In genomic region chr7:144895305-144896111, GRCm38 (mm10) we compare ENCODE assay signal across 8 mouse cellular contexts. TPM values are rescaled to one million over a fixed set of nuclear protein-coding genes. Genes with fewer than 3 reads are reported as not detected.
DNase-seq lines count a peak whose midpoint lies in the region; ATAC-seq lines count a peak whose summit lies in the region.

No protein-coding gene starts in this region.

- H3K9me3 ChIP-seq in forebrain, embryonic 16.5 days (ENCODE audit: control insufficient read depth, low read length) = no peaks in the 10 kb centered on the region
- H3K9me3 ChIP-seq in hindbrain, embryonic 12.5 days (replicated peaks) = no peaks in the 10 kb centered on the region

- H3K27me3 ChIP-seq in forebrain, embryonic 16.5 days (replicated peaks; ENCODE audit: control insufficient read depth, insufficient read depth, low read length) = peaks cover 25% of the 10 kb centered on the region
- H3K27me3 ChIP-seq in hindbrain, embryonic 12.5 days = peaks cover 59% of the 10 kb centered on the region

- peak overlapping the region; percentile 53 for H3K4me3 ChIP-seq in forebrain, embryonic 16.5 days (replicated peaks; ENCODE audit: low read length)
- peak overlapping the region; percentile 47 for H3K4me3 ChIP-seq in hindbrain, embryonic 12.5 days

- under 1% methylated on average over 37 of the region's 37 CpGs for WGBS in forebrain, embryonic 16.5 days
- WGBS in hindbrain, embryonic 12.5 days = under 1% methylated on average over 37 of the region's 37 CpGs

- H3K36me3 ChIP-seq in forebrain, embryonic 16.5 days (ENCODE audit: control insufficient read depth, insufficient read depth) = no peaks in the 10 kb centered on the region
- H3K36me3 ChIP-seq in hindbrain, embryonic 12.5 days = no peaks in the 10 kb centered on the region

- peak overlapping the region; percentile 96 for H3K4me2 ChIP-seq in forebrain, embryonic 16.5 days (ENCODE audit: low read length)
- peak overlapping the region; percentile 85 for H3K4me2 ChIP-seq in hindbrain, embryonic 12.5 days (replicated peaks)

- peak overlapping the region; percentile 46 for H3K9ac ChIP-seq in forebrain, embryonic 16.5 days (replicated peaks; ENCODE audit: low read depth, low read length)
- H3K9ac ChIP-seq in hindbrain, embryonic 12.5 days = peak overlapping the region; percentile 59

- no peak overlapping the region; the same call in 1 of the 2 replicates for H3K27ac ChIP-seq in forebrain, embryonic 16.5 days (ENCODE audit: low read length)
- H3K27ac ChIP-seq in hindbrain, embryonic 12.5 days = peak overlapping the region; percentile 71

- H3K4me1 ChIP-seq in forebrain, embryonic 16.5 days (replicated peaks; ENCODE audit: control insufficient read depth, insufficient read depth, low read length) = peaks cover 26% of the 10 kb centered on the region
- H3K4me1 ChIP-seq in hindbrain, embryonic 12.5 days = peaks cover 32% of the 10 kb centered on the region

- DNase-seq in Muller cell, postnatal 12 days (ENCODE audit: inconsistent ontology term) = peak; percentile 63
- peak; percentile 55 for DNase-seq in cerebellum, adult 11 months
- peak; percentile 65 to 70 for DNase-seq in layer of hippocampus, postnatal 36 days
- peak; percentile 85 for DNase-seq in lung, postnatal 36 days
- DNase-seq in retina, postnatal 1 day = peak; percentile 91
- peak; percentile 59 for DNase-seq in urinary bladder, postnatal 25 days (ENCODE audit: low spot score)

- ATAC-seq in forebrain, embryonic 16.5 days = peak; percentile 76
- ATAC-seq in hindbrain, embryonic 12.5 days (ENCODE audit: low FRiP score) = peak; percentile 83

RNA-seq across cellular contexts. Expression of gene Fgf15, which starts 0.8 kb away (rescaled TPM):
- 11.6 and 19.7 TPM in 2 replicates for polyA plus RNA-seq in forebrain, embryonic 16.5 days (2015; fragmentation: Nextera tagmentation; extraction: Ambion mirVana)
- polyA plus RNA-seq in hindbrain, embryonic 12.5 days (2016; fragmentation: Nextera tagmentation; extraction: Ambion mirVana) = 62.0 and 66.7 TPM in 2 replicates
- not detected for total RNA-seq in layer of hippocampus, postnatal 36 days (2021)

RNA-seq across cellular contexts. Expression of gene LTO1, which starts 19.4 kb away (rescaled TPM):
- 36.7 and 42.8 TPM in 2 replicates for polyA plus RNA-seq in forebrain, embryonic 16.5 days (2015; fragmentation: Nextera tagmentation; extraction: Ambion mirVana)
- 28.2 and 34.1 TPM in 2 replicates for polyA plus RNA-seq in hindbrain, embryonic 12.5 days (2016; fragmentation: Nextera tagmentation; extraction: Ambion mirVana)
- 10 to 100 TPM; 26.2 TPM for total RNA-seq in layer of hippocampus, postnatal 36 days (2021)

RNA-seq across cellular contexts. Expression of gene Ccnd1, which starts 44.2 kb away (rescaled TPM):
- polyA plus RNA-seq in forebrain, embryonic 16.5 days (2015; fragmentation: Nextera tagmentation; extraction: Ambion mirVana) = 31.4 and 40.7 TPM in 2 replicates
- polyA plus RNA-seq in hindbrain, embryonic 12.5 days (2016; fragmentation: Nextera tagmentation; extraction: Ambion mirVana) = 123 and 128 TPM in 2 replicates
- 10 to 100 TPM; 50.8 to 53.9 TPM for total RNA-seq in layer of hippocampus, postnatal 36 days (2021)

RNA-seq across cellular contexts. Expression of gene Fgf4, which starts 48.3 kb away (rescaled TPM):
- not detected in 2 replicates for polyA plus RNA-seq in forebrain, embryonic 16.5 days (2015; fragmentation: Nextera tagmentation; extraction: Ambion mirVana)
- 0.13 and 0.46 TPM in 2 replicates for polyA plus RNA-seq in hindbrain, embryonic 12.5 days (2016; fragmentation: Nextera tagmentation; extraction: Ambion mirVana)
- total RNA-seq in layer of hippocampus, postnatal 36 days (2021) = not detected

RNA-seq across cellular contexts. Expression of gene Fgf3, which starts 57.6 kb away (rescaled TPM):
- polyA plus RNA-seq in forebrain, embryonic 16.5 days (2015; fragmentation: Nextera tagmentation; extraction: Ambion mirVana) = 2.1 and 3.5 TPM in 2 replicates
- polyA plus RNA-seq in hindbrain, embryonic 12.5 days (2016; fragmentation: Nextera tagmentation; extraction: Ambion mirVana) = 1.9 and 2.1 TPM in 2 replicates
- not detected for total RNA-seq in layer of hippocampus, postnatal 36 days (2021)
